Mouse (Mus musculus) lung, postnatal 0 days (tissue): ENCODE data around the gene Col23a1. TPM values are rescaled to one million over a fixed set of nuclear protein-coding genes. Genes with fewer than 3 reads are reported as not detected.

ENCODE experiments used
- ATAC-seq: fragments of 200-750 bp; cut with Nextera tagmentation; 2 replicates; pipeline ENCODE4 v1.8.0; 2017; ENCODE audit warnings: moderate library complexity
- DNase-seq: peaks from one replicate; pipeline ENCODE4 v3.0.0-alpha.2; 2016; ENCODE audit warnings: low spot score
- H3K27ac ChIP-seq: fragments of 300-500 bp; sonication (generic); 2 replicates; pipeline ENCODE4 v1.5.1; 2014; ENCODE audit warnings: antibody characterized with exemption, mild to moderate bottlenecking, low read length, mixed read lengths
- H3K27me3 ChIP-seq: fragments of 300-500 bp; sonication (generic); replicated peaks from 2 replicates; pipeline ENCODE4 v1.6.1; 2014; ENCODE audit warnings: low read length, mixed read lengths; ENCODE audit not compliant: insufficient read depth
- H3K36me3 ChIP-seq: fragments of 300-500 bp; sonication (generic); 2 replicates; pipeline ENCODE4 v1.6.1; 2014; ENCODE audit warnings: low read length, mixed read lengths; ENCODE audit not compliant: insufficient read depth
- H3K4me1 ChIP-seq: fragments of 300-500 bp; sonication (generic); 2 replicates; pipeline ENCODE4 v1.6.1; 2014; ENCODE audit warnings: antibody characterized with exemption, low read depth, low read length, mixed read lengths; ENCODE audit not compliant: insufficient read depth
- H3K4me2 ChIP-seq: fragments of 300-500 bp; sonication (generic); replicated peaks from 2 replicates; pipeline ENCODE4 v1.6.1; 2014; ENCODE audit warnings: low read depth, mild to moderate bottlenecking, low read length, moderate library complexity, mixed read lengths
- H3K4me3 ChIP-seq: fragments of 300-500 bp; sonication (generic); 2 replicates; pipeline ENCODE4 v1.5.1; 2014; ENCODE audit warnings: low read depth, low read length
- H3K9ac ChIP-seq: fragments of 300-500 bp; sonication (generic); replicated peaks from 2 replicates; pipeline ENCODE4 v1.6.1; 2014; ENCODE audit warnings: low read depth, mild to moderate bottlenecking
- H3K9me3 ChIP-seq: fragments of 300-500 bp; sonication (generic); 2 replicates; pipeline ENCODE4 v1.6.1; 2016; ENCODE audit warnings: low read length, mixed read lengths
- CTCF ChIP-seq: IDR thresholded peaks from 2 replicates; pipeline ENCODE4 v1.5.1; 2016; ENCODE audit warnings: antibody characterized with exemption, mild to moderate bottlenecking
- EP300 ChIP-seq: IDR thresholded peaks from 2 replicates; pipeline ENCODE4 v1.6.1; 2016; ENCODE audit warnings: antibody characterized with exemption, mild to moderate bottlenecking, control low read depth
- WGBS: fragments of 180-500 bp; shearing (Covaris S2); extraction: QIAGEN DNeasy Blood & Tissue Kit; methylation state at CpG from one replicate; pipeline ENCODE4 v1.1.7; 2014; 5-methylcytosine and 5-hydroxymethylcytosine counted together
- polyA plus RNA-seq: library from polyadenylated mRNA; unstranded; fragments of >200 nt; fragmentation: Nextera tagmentation; extraction: Ambion mirVana; gene quantifications from 2 replicates; pipeline ENCODE4 v1.2.1, GENCODE M21; 2015

The Col23a1 gene
- polyA plus RNA-seq, 1 experiment from 2014 or later = 17.2 TPM

DNA sequence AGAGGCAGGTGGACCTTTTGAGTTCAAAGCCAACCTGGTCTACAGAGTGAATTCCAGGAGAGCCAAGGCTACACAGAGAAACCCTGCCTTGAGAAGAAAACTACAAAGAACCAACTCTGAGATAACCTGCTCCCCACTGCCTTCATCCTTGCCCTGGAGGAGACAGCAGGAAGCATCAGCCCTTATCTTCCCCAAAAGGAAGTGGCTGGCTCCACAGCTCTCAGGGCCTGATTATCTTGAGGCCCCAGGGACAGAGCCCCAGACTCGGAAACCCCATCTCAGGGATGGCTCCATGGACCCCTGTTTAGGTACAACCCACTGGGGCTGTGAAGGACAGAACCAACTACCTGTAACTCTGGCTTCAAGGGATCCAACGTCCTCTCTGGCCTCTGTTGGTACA lies 254.7 kb downstream of the Col23a1 start:
- Histone ChIP-seq H3K9me3 (no peaks in the 10 kb centered on the region), H3K4me1 (no peaks in the 10 kb centered on the region), H3K27ac (no peak overlapping the region), H3K36me3 (no peaks in the 10 kb centered on the region), H3K27me3 (no peaks in the 10 kb centered on the region), H3K4me3 (no peak overlapping the region), H3K9ac (no peak overlapping the region), H3K4me2 (no peak overlapping the region)
- whole genome bisulfite sequencing = 51% methylated on average over 2 of the region's 2 CpGs
- no peak for DNase-seq
- no peak for ATAC-seq
- TF ChIP-seq CTCF (no peak), EP300 (no peak)

DNA sequence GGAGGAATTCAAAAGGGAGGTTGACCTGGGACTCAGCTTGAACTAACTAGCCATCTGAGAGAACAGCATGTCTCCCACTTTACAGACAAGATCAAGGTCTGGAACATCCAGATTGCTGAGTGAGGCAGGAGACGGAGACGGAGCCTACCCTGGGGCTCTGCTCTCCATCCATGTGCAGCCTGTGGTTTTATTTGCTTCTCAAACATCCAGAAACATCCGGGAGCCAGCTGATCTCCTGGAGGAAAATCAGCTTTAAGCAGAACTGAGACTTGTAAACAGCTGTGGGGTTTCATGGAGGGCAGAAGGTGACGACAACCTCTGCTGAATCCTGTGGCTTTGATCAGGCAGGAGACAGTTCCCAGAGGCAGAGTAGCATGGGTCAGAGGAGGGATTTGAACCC lies 256.1 kb downstream of the Col23a1 start:
- Histone ChIP-seq H3K9ac (no peak overlapping the region), H3K4me2 (no peak overlapping the region), H3K4me1 (peaks cover under 1% of the 10 kb centered on the region; the same call in 1 of the 2 replicates), H3K9me3 (no peaks in the 10 kb centered on the region), H3K36me3 (no peaks in the 10 kb centered on the region), H3K27me3 (no peaks in the 10 kb centered on the region), H3K27ac (no peak overlapping the region), H3K4me3 (no peak overlapping the region)
- ATAC-seq (no peak), DNase-seq (no peak)
- TF ChIP-seq EP300 = no peak
- no peak for TF ChIP-seq CTCF
- 49% methylated on average over 4 of the region's 4 CpGs for WGBS

DNA sequence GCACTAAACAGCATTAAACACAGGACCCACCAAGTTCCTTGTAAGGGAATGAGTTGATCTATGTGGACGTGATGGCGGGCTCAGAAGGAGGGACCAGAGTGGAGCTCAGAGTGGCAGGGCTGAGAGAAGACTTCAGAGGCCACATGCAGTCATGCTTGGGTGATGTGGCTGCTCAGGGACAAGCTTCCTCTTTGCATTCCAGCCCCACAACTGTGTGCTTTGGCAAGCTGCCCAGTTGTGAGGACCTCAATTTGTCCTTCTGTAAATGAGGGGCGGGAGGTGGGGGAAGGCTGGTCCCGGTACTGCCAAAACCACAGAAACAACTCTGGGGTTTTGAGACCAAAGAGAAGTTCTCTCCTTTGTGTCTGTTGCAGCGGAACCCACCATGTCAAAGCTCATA lies 261.5 kb downstream of the Col23a1 start:
- TF ChIP-seq EP300 = no peak
- Histone ChIP-seq H3K9ac (no peak overlapping the region), H3K9me3 (no peaks in the 10 kb centered on the region), H3K4me2 (no peak overlapping the region), H3K27ac (no peak overlapping the region), H3K4me1 (peaks cover 4% of the 10 kb centered on the region; the same call in 1 of the 2 replicates), H3K27me3 (no peaks in the 10 kb centered on the region), H3K4me3 (no peak overlapping the region), H3K36me3 (no peaks in the 10 kb centered on the region)
- DNase-seq = peak; percentile 44
- peak; percentile 70 for ATAC-seq
- WGBS = 34% methylated on average over 5 of the region's 5 CpGs

DNA sequence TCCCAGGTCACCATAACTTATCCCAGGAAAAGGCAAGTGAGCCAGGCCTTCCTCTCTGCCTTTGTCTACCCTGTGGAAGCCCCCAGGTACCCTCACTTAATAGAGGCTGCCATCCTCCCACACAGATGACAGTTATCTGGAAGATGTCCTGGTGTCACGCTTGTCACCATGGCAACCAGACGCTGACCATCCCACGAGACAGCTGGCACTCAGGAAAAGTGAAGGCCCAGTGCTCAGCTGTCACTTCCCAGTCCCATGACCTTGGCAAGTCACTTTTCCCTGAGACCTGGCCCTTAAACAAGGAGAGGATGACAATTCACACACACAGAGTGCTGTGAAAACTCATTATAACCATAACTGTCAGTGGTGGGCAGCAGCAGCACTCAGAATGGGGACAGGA lies 262.4 kb downstream of the Col23a1 start:
- peaks cover 4% of the 10 kb centered on the region; the same call in 1 of the 2 replicates for H3K4me1 ChIP-seq
- H3K27me3 ChIP-seq = no peaks in the 10 kb centered on the region
- ATAC-seq = no peak
- no peak overlapping the region for H3K9ac ChIP-seq
- H3K9me3 ChIP-seq = no peaks in the 10 kb centered on the region
- DNase-seq = no peak
- H3K4me2 ChIP-seq = no peak overlapping the region
- H3K27ac ChIP-seq = no peak overlapping the region
- TF ChIP-seq EP300 (no peak), CTCF (no peak)
- WGBS = 63% methylated on average over 3 of the region's 3 CpGs
- H3K36me3 ChIP-seq = no peaks in the 10 kb centered on the region
- no peak overlapping the region for H3K4me3 ChIP-seq

- no peaks in the 10 kb centered on the region for H3K27me3 ChIP-seq
- H3K4me2 ChIP-seq = no peak overlapping the region
- no peak overlapping the region for H3K4me3 ChIP-seq
- TF ChIP-seq CTCF = no peak
- TF ChIP-seq EP300 = no peak
- DNase-seq = no peak
- H3K36me3 ChIP-seq = no peaks in the 10 kb centered on the region
- no peak for ATAC-seq
- H3K27ac ChIP-seq = no peak overlapping the region
- no peak overlapping the region for H3K9ac ChIP-seq
- no peaks in the 10 kb centered on the region for H3K9me3 ChIP-seq
- H3K4me1 ChIP-seq = peaks cover 4% of the 10 kb centered on the region; the same call in 1 of the 2 replicates
- WGBS = 75% methylated on average over 9 of the region's 10 CpGs
Measured at GRCm38 (mm10) chr11:51554590-51554989, 264.9 kb downstream of the Col23a1 start.

GRCm38 (mm10) chr11:51555066-51555465 lies 265.3 kb downstream of the Col23a1 start:
- Histone ChIP-seq H3K36me3 (no peaks in the 10 kb centered on the region), H3K27me3 (no peaks in the 10 kb centered on the region), H3K9ac (no peak overlapping the region), H3K4me1 (peaks cover 4% of the 10 kb centered on the region; the same call in 1 of the 2 replicates), H3K4me2 (no peak overlapping the region), H3K9me3 (no peaks in the 10 kb centered on the region), H3K27ac (no peak overlapping the region), H3K4me3 (no peak overlapping the region)
- no peak for ATAC-seq
- whole genome bisulfite sequencing = 58% methylated on average over 2 of the region's 2 CpGs
- DNase-seq = no peak
- TF ChIP-seq EP300 (no peak), CTCF (no peak)

GRCm38 (mm10) chr11:51563276-51563675 lies 273.6 kb downstream of the Col23a1 start:
- no peaks in the 10 kb centered on the region for H3K36me3 ChIP-seq
- TF ChIP-seq EP300 (no peak), CTCF (no peak)
- H3K4me2 ChIP-seq = no peak overlapping the region
- H3K9me3 ChIP-seq = no peaks in the 10 kb centered on the region
- H3K4me3 ChIP-seq = no peak overlapping the region
- DNase-seq = no peak
- H3K27me3 ChIP-seq = no peaks in the 10 kb centered on the region
- ATAC-seq = no peak
- H3K9ac ChIP-seq = no peak overlapping the region
- no peaks in the 10 kb centered on the region for H3K4me1 ChIP-seq
- WGBS = 81% methylated on average over 1 of the region's 1 CpGs
- no peak overlapping the region for H3K27ac ChIP-seq
